Mouse (Mus musculus): Measurements from ENCODE around the gene Rprd1b. TPM values are rescaled to one million over a fixed set of nuclear protein-coding genes. Genes with fewer than 3 reads are reported as not detected.

Rprd1b gene
- total RNA-seq, 4 experiments from 2014 or later: 25.3 to 30.1 (median 28.6) TPM

- DNase-seq (ENCODE audit: low spot score): no peak
These were observed 147.1 kb downstream of the Rprd1b start for GRCm38 (mm10) chr2:158175433-158175832.

GRCm38 (mm10) chr2:158176763-158177162 lies 148.5 kb downstream of the Rprd1b start:
- DNase-seq (ENCODE audit: low spot score): no peak

DNA sequence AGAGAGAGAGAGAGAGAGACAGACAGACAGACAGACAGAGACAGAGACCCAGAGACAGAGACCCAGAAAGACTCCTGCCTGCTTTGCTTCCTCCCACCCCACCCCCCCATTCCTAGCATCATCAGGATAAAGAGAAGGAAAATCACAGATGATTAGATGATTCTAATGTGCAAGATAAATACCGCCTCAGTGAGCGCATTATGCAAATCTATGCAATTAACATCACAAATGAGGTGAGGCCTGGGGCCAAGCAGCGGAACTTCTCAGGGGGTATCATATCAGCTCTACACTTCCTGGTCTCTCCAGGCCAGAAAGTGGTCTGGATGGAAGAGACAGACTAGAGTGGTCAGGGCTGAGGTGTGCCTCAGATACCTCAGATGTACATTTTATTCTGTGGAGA lies 149.3 kb downstream of the Rprd1b start:
- DNase-seq (ENCODE audit: low spot score): no peak

DNA sequence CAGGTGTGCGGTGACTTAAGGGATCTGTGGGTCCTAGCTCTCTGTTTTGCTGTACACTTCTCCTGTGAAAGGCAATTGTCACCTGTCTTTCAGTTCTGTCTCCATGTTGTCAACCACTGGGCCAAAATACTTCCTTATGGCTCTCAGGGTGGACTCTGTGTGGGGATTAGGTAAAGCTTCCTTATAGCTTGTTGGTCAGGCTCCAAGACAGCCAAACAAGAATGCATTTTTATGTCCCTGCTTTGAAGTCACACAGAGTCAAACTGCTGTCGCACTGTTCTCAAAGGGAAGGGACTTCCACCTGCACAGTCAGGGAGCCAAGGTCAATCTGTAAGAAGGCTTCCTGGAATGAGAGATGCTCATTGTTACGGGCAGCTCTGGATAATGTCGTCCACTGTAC lies 149.8 kb downstream of the Rprd1b start:
- DNase-seq (ENCODE audit: low spot score): no peak

GRCm38 (mm10) chr2:158178696-158179369 lies 150.5 kb downstream of the Rprd1b start:
- DNase-seq (ENCODE audit: low spot score): peak; percentile 82

DNA sequence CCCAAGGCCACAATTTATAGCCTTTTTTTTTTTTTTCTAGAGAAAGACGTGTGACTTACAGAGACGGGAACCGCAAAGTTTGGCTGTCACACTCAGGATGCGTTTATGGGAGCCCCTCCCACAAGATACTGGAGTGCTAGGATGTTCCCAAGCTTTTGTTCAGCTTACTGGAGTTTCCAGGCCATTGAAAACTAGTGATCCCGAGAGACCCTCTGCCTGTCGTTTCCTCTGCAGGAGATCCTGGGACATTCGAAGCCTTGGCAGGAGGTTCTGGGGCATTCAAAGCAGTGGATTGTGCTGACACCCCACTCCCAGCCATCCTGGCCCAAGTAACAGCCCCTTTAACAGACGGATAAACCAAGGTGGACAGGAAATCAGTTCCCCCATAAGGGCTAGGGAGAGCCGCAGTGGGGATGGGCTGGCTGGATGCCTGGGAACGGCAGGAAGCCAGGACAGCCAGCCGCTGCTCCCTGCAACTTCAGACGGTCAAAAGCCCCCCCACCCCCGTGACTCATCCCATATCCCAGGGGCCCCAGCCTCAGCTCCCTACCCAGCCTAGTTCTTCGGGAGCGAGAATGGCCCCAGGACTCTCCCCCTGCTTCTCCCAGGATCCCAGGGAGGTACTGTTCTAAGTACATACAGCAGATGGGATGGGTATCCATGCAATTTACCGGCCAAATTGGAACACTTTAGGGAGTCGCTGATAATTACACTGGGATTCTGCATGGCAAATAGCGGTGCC lies 151.2 kb downstream of the Rprd1b start:
- DNase-seq (ENCODE audit: low spot score): peak; percentile 63

- DNase-seq (ENCODE audit: low spot score): no peak
These were observed 152.5 kb downstream of the Rprd1b start for GRCm38 (mm10) chr2:158180797-158181196.

Other genes with a start within 250 kb of the Rprd1b start
- under 1 TPM; 0.19 to 0.31 (median 0.22) TPM for gene Vstm2l, start 113.8 kb upstream of the Rprd1b start, total RNA-seq (2022)
- gene Tti1, start 64 bp upstream of the Rprd1b start, total RNA-seq (2022): 10 to 100 TPM; 22.4 to 35.4 (median 29.9) TPM
- gene Tgm2, start 117.9 kb downstream of the Rprd1b start, total RNA-seq (2022): 100 to 1,000 TPM; 211 to 296 (median 238) TPM
- 1 to 10 TPM; 4.7 to 6.3 (median 5.5) TPM for gene D630003M21Rik, start 200.7 kb downstream of the Rprd1b start, total RNA-seq (2022)
- not detected for gene Bpi, start 229.6 kb downstream of the Rprd1b start, total RNA-seq (2022)